Mouse (Mus musculus): ENCODE data around the gene Gm21981. TPM values are rescaled to one million over a fixed set of nuclear protein-coding genes. Genes with fewer than 3 reads are reported as not detected.
"Not testable (repeated sequence)": the region's sequence is repeated elsewhere in the genome, so short reads cannot be mapped to it uniquely, and the experiment has no call there.

Gm21981 gene
- polyA plus RNA-seq, 1 experiment from 2014 or later = 1.4 TPM

DNA sequence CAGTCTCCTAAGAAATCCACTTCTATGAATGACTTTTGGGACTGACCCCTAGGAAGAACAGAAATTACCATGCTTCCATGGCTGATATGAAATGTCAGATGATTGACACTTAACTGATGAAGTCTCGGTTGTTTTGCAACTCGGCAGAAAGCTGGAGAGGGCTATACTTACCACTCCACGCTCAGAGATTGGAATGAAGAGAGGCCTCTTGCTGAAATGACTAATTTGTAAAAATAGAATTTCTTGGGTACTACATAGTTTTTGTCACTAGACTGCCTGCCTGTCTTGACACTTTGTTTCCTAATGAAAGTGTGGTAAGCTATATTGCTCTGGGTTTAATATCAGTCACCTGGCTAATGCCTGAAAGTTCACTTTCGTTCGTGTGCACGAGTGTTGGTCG is 29.8 kb downstream of the Gm21981 start:
- 63% methylated on average over 7 of the region's 7 CpGs for WGBS
- Histone ChIP-seq H3K9ac (ENCODE audit: low read length) (no peak overlapping the region), H3K4me1 (ENCODE audit: control insufficient read depth in 2 of 2, insufficient read depth in 2 of 2, low read length in 2 of 2) (peaks cover 0 to 4% of the 10 kb centered on the region in 2 experiments; a peak in 1 of 4 replicates), H3K27ac (replicated peaks in 1 of 2; ENCODE audit: control insufficient read depth in 1 of 2, insufficient read depth in 1 of 2, low read depth in 2 of 2, low read length in 2 of 2) (no peak overlapping the region; a peak in 1 of 4 replicates), H3K27me3 (ENCODE audit: control insufficient read depth, insufficient read depth, low read length) (no peaks in the 10 kb centered on the region), H3K9me3 (ENCODE audit: control insufficient read depth, low read length) (no peaks in the 10 kb centered on the region), H3K4me3 (ENCODE audit: control insufficient read depth in 1 of 2, insufficient read depth in 1 of 2, low read depth in 1 of 2, low read length in 2 of 2) (no peak overlapping the region), H3K36me3 (ENCODE audit: control insufficient read depth, insufficient read depth, low read length) (no peaks in the 10 kb centered on the region), H3K4me2 (ENCODE audit: low read length) (no peak overlapping the region)
- no peak for ATAC-seq (ENCODE audit: insufficient number of reproducible peaks, insufficient read depth, low FRiP score, low read depth)

DNA sequence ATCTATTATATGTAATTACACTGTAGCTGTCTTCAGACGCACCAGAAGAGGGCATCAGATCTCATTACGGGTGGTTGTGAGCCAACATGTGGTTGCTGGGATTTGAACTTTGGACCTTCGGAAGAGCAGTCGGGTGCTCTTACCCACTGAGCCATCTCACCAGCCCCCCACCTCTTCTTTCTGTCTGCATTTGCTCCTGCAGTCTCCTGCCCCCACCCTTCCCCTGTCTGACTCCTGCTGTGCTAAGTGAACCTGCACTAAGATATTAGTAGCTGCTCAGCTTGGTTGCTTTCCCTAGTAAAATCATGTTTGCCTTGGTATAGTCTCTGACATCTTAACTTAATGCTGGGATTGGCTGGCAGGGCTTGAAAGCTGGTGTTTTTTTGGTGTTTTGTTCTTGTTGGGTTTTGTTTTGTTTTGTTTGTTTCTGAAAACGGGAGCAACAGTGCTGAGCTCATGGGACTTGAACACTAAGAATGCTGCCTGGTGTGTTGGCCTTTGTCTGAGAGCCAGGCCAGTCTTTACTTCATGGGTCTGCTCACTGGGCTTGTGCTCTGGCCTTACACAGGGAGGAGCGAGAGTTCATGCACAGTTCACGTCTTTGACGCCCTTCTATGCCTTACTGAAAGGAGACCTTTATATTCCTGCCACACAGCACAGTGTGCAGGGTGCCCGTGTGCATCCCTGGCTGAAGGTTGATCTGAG is 31.1 kb downstream of the Gm21981 start:
- Histone ChIP-seq H3K27me3 (ENCODE audit: control insufficient read depth, insufficient read depth, low read length) (no peaks in the 10 kb centered on the region), H3K4me2 (ENCODE audit: low read length) (no peak overlapping the region), H3K4me3 (ENCODE audit: control insufficient read depth in 1 of 2, insufficient read depth in 1 of 2, low read depth in 1 of 2, low read length in 2 of 2) (no peak overlapping the region), H3K27ac (replicated peaks in 1 of 2; ENCODE audit: control insufficient read depth in 1 of 2, insufficient read depth in 1 of 2, low read depth in 2 of 2, low read length in 2 of 2) (0 out of 4 replicates have a peak overlapping the region, but pooled peaks of 1 of the 2 experiments have one; percentile 28), H3K9me3 (ENCODE audit: control insufficient read depth, low read length) (no peaks in the 10 kb centered on the region), H3K36me3 (ENCODE audit: control insufficient read depth, insufficient read depth, low read length) (no peaks in the 10 kb centered on the region), H3K9ac (ENCODE audit: low read length) (0 out of 2 replicates have a peak overlapping the region, but pooled peaks have one; percentile 4), H3K4me1 (ENCODE audit: control insufficient read depth in 2 of 2, insufficient read depth in 2 of 2, low read length in 2 of 2) (peaks cover 0 to 4% of the 10 kb centered on the region in 2 experiments; a peak in 1 of 4 replicates)
- 59% methylated on average over 9 of the region's 9 CpGs for WGBS
- ATAC-seq (ENCODE audit: insufficient number of reproducible peaks, insufficient read depth, low FRiP score, low read depth) = no peak

DNA sequence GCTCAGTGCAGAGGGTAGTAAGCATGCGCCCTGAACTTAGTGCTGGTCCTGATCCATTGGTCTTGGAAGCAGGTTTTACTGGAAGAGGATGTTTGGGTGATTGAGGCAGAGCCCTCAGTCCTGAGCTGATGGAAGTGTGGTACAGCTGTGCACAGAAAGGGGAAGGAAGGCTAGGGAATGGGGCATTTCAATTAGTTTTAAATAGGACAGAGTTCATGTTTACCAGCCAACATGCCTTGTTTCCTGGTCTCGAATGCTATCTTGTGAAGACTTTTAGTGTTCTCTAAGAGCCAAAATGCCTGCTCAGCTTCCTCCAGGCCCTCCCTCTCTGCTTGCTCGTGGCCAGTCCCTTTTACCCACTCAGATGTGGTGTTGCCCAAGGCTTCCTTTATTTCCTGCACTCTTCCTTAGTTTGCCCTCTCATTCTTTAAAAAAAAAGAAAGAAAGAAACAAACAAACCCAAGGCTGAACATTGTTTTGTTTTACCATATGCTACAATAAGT is 35.5 kb downstream of the Gm21981 start:
- no peak overlapping the region for H3K4me3 ChIP-seq (ENCODE audit: control insufficient read depth in 1 of 2, insufficient read depth in 1 of 2, low read depth in 1 of 2, low read length in 2 of 2)
- H3K9ac ChIP-seq (ENCODE audit: low read length) = no peak overlapping the region
- H3K27ac ChIP-seq (replicated peaks in 1 of 2; ENCODE audit: control insufficient read depth in 1 of 2, insufficient read depth in 1 of 2, low read depth in 2 of 2, low read length in 2 of 2) = no peak overlapping the region
- no peak overlapping the region for H3K4me2 ChIP-seq (ENCODE audit: low read length)
- no peaks in the 10 kb centered on the region for H3K27me3 ChIP-seq (ENCODE audit: control insufficient read depth, insufficient read depth, low read length)
- peaks cover 3% of the 10 kb centered on the region; the same call in 1 of the 2 replicates for H3K36me3 ChIP-seq (ENCODE audit: control insufficient read depth, insufficient read depth, low read length)
- WGBS = 87% methylated on average over 3 of the region's 3 CpGs
- no peak for ATAC-seq (ENCODE audit: insufficient number of reproducible peaks, insufficient read depth, low FRiP score, low read depth)
- H3K4me1 ChIP-seq (ENCODE audit: control insufficient read depth in 2 of 2, insufficient read depth in 2 of 2, low read length in 2 of 2) = no peaks in the 10 kb centered on the region
- H3K9me3 ChIP-seq (ENCODE audit: control insufficient read depth, low read length) = no peaks in the 10 kb centered on the region

DNA sequence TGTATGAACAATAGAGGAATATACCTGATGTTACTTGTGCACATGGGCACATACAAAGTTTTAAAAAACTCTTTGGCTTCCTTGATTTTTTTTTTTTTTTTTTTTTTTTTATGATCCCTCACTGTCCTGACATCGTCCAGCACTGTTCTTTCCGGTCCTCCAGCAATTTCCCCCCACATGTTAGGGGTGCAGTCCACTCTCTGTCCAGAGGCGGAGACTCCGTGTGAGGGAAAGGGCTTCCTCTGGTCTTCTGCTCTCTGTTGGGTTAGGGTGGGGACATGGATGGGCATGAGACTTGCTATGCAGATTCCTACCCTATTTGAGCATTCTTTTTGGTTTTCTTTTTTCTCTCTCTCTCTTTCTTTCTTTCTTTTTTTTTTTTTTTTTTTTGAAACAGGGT is 36.4 kb downstream of the Gm21981 start:
- no peak overlapping the region for H3K27ac ChIP-seq (replicated peaks in 1 of 2; ENCODE audit: control insufficient read depth in 1 of 2, insufficient read depth in 1 of 2, low read depth in 2 of 2, low read length in 2 of 2)
- no peaks in the 10 kb centered on the region for H3K9me3 ChIP-seq (ENCODE audit: control insufficient read depth, low read length)
- H3K9ac ChIP-seq (ENCODE audit: low read length) = no peak overlapping the region
- H3K27me3 ChIP-seq (ENCODE audit: control insufficient read depth, insufficient read depth, low read length) = no peaks in the 10 kb centered on the region
- peaks cover 3% of the 10 kb centered on the region; the same call in 1 of the 2 replicates for H3K36me3 ChIP-seq (ENCODE audit: control insufficient read depth, insufficient read depth, low read length)
- WGBS = 80% methylated on average over 4 of the region's 4 CpGs
- no peak overlapping the region for H3K4me3 ChIP-seq (ENCODE audit: control insufficient read depth in 1 of 2, insufficient read depth in 1 of 2, low read depth in 1 of 2, low read length in 2 of 2)
- no peak overlapping the region for H3K4me2 ChIP-seq (ENCODE audit: low read length)
- no peaks in the 10 kb centered on the region for H3K4me1 ChIP-seq (ENCODE audit: control insufficient read depth in 2 of 2, insufficient read depth in 2 of 2, low read length in 2 of 2)
- ATAC-seq (ENCODE audit: insufficient number of reproducible peaks, insufficient read depth, low FRiP score, low read depth) = no peak

DNA sequence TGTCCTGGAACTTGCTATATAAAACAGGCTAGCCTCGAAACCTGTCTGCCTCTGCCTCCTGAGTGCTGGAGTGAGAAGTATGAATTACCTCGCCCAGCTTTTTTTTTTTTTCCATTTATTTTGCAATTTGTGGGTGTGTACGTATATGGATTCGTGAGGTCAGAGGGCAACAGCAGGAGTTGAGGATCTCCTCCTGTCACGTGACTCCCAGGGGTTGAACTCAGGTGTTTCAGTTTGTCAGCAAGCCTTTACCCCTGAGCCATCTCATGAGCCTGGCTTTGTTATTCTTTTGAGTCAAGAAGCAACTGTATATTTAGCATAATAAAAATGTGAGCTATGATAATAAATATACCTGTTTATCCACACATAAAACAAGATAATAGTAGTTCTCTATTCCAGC is 38.6 kb downstream of the Gm21981 start:
- Histone ChIP-seq H3K27ac (replicated peaks in 1 of 2; ENCODE audit: control insufficient read depth in 1 of 2, insufficient read depth in 1 of 2, low read depth in 2 of 2, low read length in 2 of 2) (no peak overlapping the region), H3K9ac (ENCODE audit: low read length) (no peak overlapping the region), H3K4me1 (ENCODE audit: control insufficient read depth in 2 of 2, insufficient read depth in 2 of 2, low read length in 2 of 2) (no peaks in the 10 kb centered on the region), H3K4me3 (ENCODE audit: control insufficient read depth in 1 of 2, insufficient read depth in 1 of 2, low read depth in 1 of 2, low read length in 2 of 2) (no peak overlapping the region), H3K36me3 (ENCODE audit: control insufficient read depth, insufficient read depth, low read length) (peaks cover 5% of the 10 kb centered on the region), H3K4me2 (ENCODE audit: low read length) (no peak overlapping the region), H3K27me3 (ENCODE audit: control insufficient read depth, insufficient read depth, low read length) (no peaks in the 10 kb centered on the region), H3K9me3 (ENCODE audit: control insufficient read depth, low read length) (no peaks in the 10 kb centered on the region)
- 81% methylated on average over 5 of the region's 5 CpGs for WGBS
- no peak for ATAC-seq (ENCODE audit: insufficient number of reproducible peaks, insufficient read depth, low FRiP score, low read depth)

DNA sequence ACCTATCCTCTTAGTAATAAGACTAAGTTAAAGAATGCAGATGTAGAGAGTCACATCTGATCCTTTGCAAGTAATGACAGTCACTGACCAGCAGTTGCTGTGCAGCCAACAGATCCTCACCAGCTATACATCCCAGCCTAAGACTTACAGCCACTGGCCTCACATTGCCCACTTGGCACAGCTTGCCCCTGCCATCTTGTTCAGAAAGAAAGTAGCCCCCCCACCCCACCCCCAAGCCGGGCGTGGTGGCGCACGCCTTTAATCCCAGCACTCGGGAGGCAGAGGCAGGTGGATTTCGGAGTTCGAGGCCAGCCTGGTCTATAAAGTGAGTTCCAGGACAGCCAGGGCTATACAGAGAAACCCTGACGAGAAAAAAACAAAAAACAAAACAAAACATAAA is 39.9 kb downstream of the Gm21981 start:
- not testable (repeated sequence) for H3K4me2 ChIP-seq (ENCODE audit: low read length); H3K9me3 ChIP-seq (ENCODE audit: control insufficient read depth, low read length); H3K4me1 ChIP-seq (ENCODE audit: control insufficient read depth in 2 of 2, insufficient read depth in 2 of 2, low read length in 2 of 2); ATAC-seq (ENCODE audit: insufficient number of reproducible peaks, insufficient read depth, low FRiP score, low read depth); H3K27me3 ChIP-seq (ENCODE audit: control insufficient read depth, insufficient read depth, low read length); H3K9ac ChIP-seq (ENCODE audit: low read length); H3K27ac ChIP-seq (replicated peaks in 1 of 2; ENCODE audit: control insufficient read depth in 1 of 2, insufficient read depth in 1 of 2, low read depth in 2 of 2, low read length in 2 of 2); H3K4me3 ChIP-seq (ENCODE audit: control insufficient read depth in 1 of 2, insufficient read depth in 1 of 2, low read depth in 1 of 2, low read length in 2 of 2)
- peaks cover 11% of the 10 kb centered on the region for H3K36me3 ChIP-seq (ENCODE audit: control insufficient read depth, insufficient read depth, low read length)
- WGBS = 90% methylated on average over 8 of the region's 8 CpGs

DNA sequence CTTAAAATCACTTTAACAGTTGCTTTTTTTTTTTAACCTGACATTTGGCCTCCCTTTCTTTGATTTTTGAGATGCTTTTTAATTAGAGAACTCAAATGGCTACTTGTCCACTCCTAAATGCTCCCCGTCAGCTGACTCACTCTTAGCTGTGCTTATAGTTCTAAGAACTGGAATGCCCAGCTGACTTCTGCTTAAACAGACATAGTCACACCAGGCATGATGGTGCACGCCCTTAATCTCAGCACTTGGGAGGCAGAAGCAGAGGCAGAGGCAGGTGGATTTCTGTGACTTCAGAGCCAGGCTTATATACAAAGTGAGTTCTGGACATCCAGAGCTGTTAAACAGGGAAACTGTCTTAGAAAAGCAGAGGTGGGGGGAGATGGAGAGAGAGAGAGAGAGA is 42.3 kb downstream of the Gm21981 start:
- H3K36me3 ChIP-seq (ENCODE audit: control insufficient read depth, insufficient read depth, low read length) = peaks cover 11% of the 10 kb centered on the region
- no peaks in the 10 kb centered on the region for H3K27me3 ChIP-seq (ENCODE audit: control insufficient read depth, insufficient read depth, low read length)
- no peaks in the 10 kb centered on the region for H3K4me1 ChIP-seq (ENCODE audit: control insufficient read depth in 2 of 2, insufficient read depth in 2 of 2, low read length in 2 of 2)
- no peak overlapping the region for H3K27ac ChIP-seq (replicated peaks in 1 of 2; ENCODE audit: control insufficient read depth in 1 of 2, insufficient read depth in 1 of 2, low read depth in 2 of 2, low read length in 2 of 2)
- H3K9me3 ChIP-seq (ENCODE audit: control insufficient read depth, low read length) = no peaks in the 10 kb centered on the region
- no peak overlapping the region for H3K9ac ChIP-seq (ENCODE audit: low read length)
- H3K4me2 ChIP-seq (ENCODE audit: low read length) = no peak overlapping the region
- H3K4me3 ChIP-seq (ENCODE audit: control insufficient read depth in 1 of 2, insufficient read depth in 1 of 2, low read depth in 1 of 2, low read length in 2 of 2) = no peak overlapping the region
- no peak for ATAC-seq (ENCODE audit: insufficient number of reproducible peaks, insufficient read depth, low FRiP score, low read depth)
- 80% methylated on average over 2 of the region's 2 CpGs for WGBS

DNA sequence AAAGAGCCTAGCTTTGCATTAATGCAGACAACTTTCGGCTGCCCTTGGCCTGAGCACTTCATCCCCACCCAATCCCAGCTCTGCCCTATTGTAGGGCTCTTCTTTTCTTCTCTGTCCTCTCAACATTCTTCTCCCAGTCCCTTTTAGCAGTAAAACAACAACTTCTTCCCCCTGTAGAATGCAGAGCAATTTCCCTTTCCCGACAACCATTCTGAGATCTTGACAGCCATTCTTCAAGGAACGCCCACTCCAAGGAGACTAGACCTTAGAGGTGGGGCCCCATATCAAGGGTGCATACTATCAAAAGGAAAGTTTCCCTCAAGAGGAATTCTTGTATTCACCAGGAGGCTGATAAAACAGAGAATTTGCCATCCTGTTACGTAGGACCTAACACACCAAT is 45.3 kb downstream of the Gm21981 start:
- H3K27me3 ChIP-seq (ENCODE audit: control insufficient read depth, insufficient read depth, low read length) = no peaks in the 10 kb centered on the region
- H3K4me1 ChIP-seq (ENCODE audit: control insufficient read depth in 2 of 2, insufficient read depth in 2 of 2, low read length in 2 of 2) = no peaks in the 10 kb centered on the region
- H3K36me3 ChIP-seq (ENCODE audit: control insufficient read depth, insufficient read depth, low read length) = peaks cover 8% of the 10 kb centered on the region
- H3K27ac ChIP-seq (replicated peaks in 1 of 2; ENCODE audit: control insufficient read depth in 1 of 2, insufficient read depth in 1 of 2, low read depth in 2 of 2, low read length in 2 of 2) = no peak overlapping the region
- no peak overlapping the region for H3K4me2 ChIP-seq (ENCODE audit: low read length)
- 66% methylated on average over 4 of the region's 4 CpGs for WGBS
- ATAC-seq (ENCODE audit: insufficient number of reproducible peaks, insufficient read depth, low FRiP score, low read depth) = no peak
- H3K4me3 ChIP-seq (ENCODE audit: control insufficient read depth in 1 of 2, insufficient read depth in 1 of 2, low read depth in 1 of 2, low read length in 2 of 2) = no peak overlapping the region
- H3K9ac ChIP-seq (ENCODE audit: low read length) = no peak overlapping the region
- no peaks in the 10 kb centered on the region for H3K9me3 ChIP-seq (ENCODE audit: control insufficient read depth, low read length)
